Mouse (Mus musculus): ENCODE results near the gene Rab40b.

DNA sequence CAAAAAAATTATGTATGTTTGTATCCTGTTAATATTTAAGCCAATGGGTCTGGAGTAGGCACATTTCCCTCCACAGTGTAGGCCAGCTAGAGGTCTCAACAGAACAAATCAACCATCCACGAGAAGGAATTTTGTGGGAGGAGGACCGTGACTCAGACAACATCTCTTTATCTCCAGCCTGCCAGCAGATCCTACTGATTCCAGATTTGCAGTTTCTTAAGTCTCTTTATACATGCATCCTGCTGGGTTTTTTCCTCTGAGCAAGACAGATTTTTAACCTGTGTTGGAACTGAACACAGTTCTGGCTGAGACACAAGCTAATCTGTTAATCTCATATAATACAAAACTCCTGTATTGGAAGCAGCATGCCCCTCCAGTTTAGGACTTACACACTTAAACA is 30.9 kb upstream of the Rab40b start:
- TF ChIP-seq CTCF (IDR thresholded peaks at IDR 0.05; ENCODE audit: extremely low read depth, insufficient read length, insufficient replicate concordance, low read depth, low read length) (no peak), POLR2A (IDR thresholded peaks at IDR 0.05; ENCODE audit: low read depth, low read length) (no peak)

Data from small intestine, adult 2 months (tissue).